Mouse (Mus musculus): ENCODE measurements around the gene Emp1. TPM values are rescaled to one million over a fixed set of nuclear protein-coding genes. Genes with fewer than 3 reads are reported as not detected.
A peak's percentile ranks its signal among the peaks of the same experiment; 100 is the strongest.

Emp1 gene
- total RNA-seq, 2 experiments from 2014 or later: 145 to 163 TPM

GRCm38 (mm10) chr6:135411712-135412319 is 49.5 kb downstream of the Emp1 start:
- DNase-seq: no peak

GRCm38 (mm10) chr6:135412649-135413048 is 50.3 kb downstream of the Emp1 start:
- DNase-seq: no peak

GRCm38 (mm10) chr6:135417459-135417858 is 55.1 kb downstream of the Emp1 start:
- peak; percentile 41 for DNase-seq

- DNase-seq: no peak
These were observed 56.0 kb downstream of the Emp1 start for GRCm38 (mm10) chr6:135418223-135418824.

GRCm38 (mm10) chr6:135428246-135428645 is 65.9 kb downstream of the Emp1 start:
- DNase-seq: no peak

- DNase-seq: no peak
These were observed 67.0 kb downstream of the Emp1 start for GRCm38 (mm10) chr6:135429268-135429909.

- no peak for DNase-seq
These were observed 68.2 kb downstream of the Emp1 start for GRCm38 (mm10) chr6:135430441-135430970.

Other genes starting within 250 kb of the Emp1 start
- not detected for gene Gprc5d, start 244.3 kb upstream of the Emp1 start, total RNA-seq (2021)
- 1 to 10 TPM; 3.0 to 6.9 TPM for gene Fam234b, start 164.6 kb upstream of the Emp1 start, total RNA-seq (2021)
- 10 to 100 TPM; 11.5 to 16.8 TPM for gene Hebp1, start 164.5 kb upstream of the Emp1 start, total RNA-seq (2021)
- under 1 TPM in 1 of 2 experiments, not detected in 1; 0.38 TPM for gene Gsg1, start 108.2 kb upstream of the Emp1 start, total RNA-seq (2021)
- not detected for gene Pbp2, start 52.1 kb upstream of the Emp1 start, total RNA-seq (2021)

Data from gastrocnemius, postnatal 10 days (tissue).